Mouse (Mus musculus): ENCODE results near the gene Spsb3. TPM values are rescaled to one million over a fixed set of nuclear protein-coding genes. Genes with fewer than 3 reads are reported as not detected.

Spsb3 gene
- polyA plus RNA-seq, 1 experiment from 2014 or later: 78.3 TPM

Other genes starting within 250 kb of the Spsb3 start
- gene Slc9a3r2, start 236.3 kb upstream of the Spsb3 start, polyA plus RNA-seq (2014; fragmentation: Nextera tagmentation; extraction: Ambion mirVana): 22.4 and 31.3 TPM in 2 replicates
- gene Npw, start 228.2 kb upstream of the Spsb3 start, polyA plus RNA-seq (2014; fragmentation: Nextera tagmentation; extraction: Ambion mirVana): not detected in 2 replicates
- gene Zfp598, start 217.0 kb upstream of the Spsb3 start, polyA plus RNA-seq (2014; fragmentation: Nextera tagmentation; extraction: Ambion mirVana): 14.9 and 19.7 TPM in 2 replicates
- 105 and 136 TPM in 2 replicates for gene Syngr3, start 196.7 kb upstream of the Spsb3 start, polyA plus RNA-seq (2014; fragmentation: Nextera tagmentation; extraction: Ambion mirVana)
- gene Gfer, start 190.5 kb upstream of the Spsb3 start, polyA plus RNA-seq (2014; fragmentation: Nextera tagmentation; extraction: Ambion mirVana): 36.5 and 37.7 TPM in 2 replicates
- 2.2 and 2.4 TPM in 2 replicates for gene Noxo1, start 190.4 kb upstream of the Spsb3 start, polyA plus RNA-seq (2014; fragmentation: Nextera tagmentation; extraction: Ambion mirVana)
- gene Tbl3, start 179.0 kb upstream of the Spsb3 start, polyA plus RNA-seq (2014; fragmentation: Nextera tagmentation; extraction: Ambion mirVana): 85.3 and 86.1 TPM in 2 replicates
- gene Rnf151, start 168.6 kb upstream of the Spsb3 start, polyA plus RNA-seq (2014; fragmentation: Nextera tagmentation; extraction: Ambion mirVana): not detected in 2 replicates
- 888 and 1,063 TPM in 2 replicates for gene Rps2, start 168.5 kb upstream of the Spsb3 start, polyA plus RNA-seq (2014; fragmentation: Nextera tagmentation; extraction: Ambion mirVana)
- gene Ndufb10, start 162.2 kb upstream of the Spsb3 start, polyA plus RNA-seq (2014; fragmentation: Nextera tagmentation; extraction: Ambion mirVana): 301 and 312 TPM in 2 replicates
- gene Rpl3l, start 158.8 kb upstream of the Spsb3 start, polyA plus RNA-seq (2014; fragmentation: Nextera tagmentation; extraction: Ambion mirVana): not detected in 2 replicates
- 25.3 TPM in 2 replicates for gene Msrb1, start 150.0 kb upstream of the Spsb3 start, polyA plus RNA-seq (2014; fragmentation: Nextera tagmentation; extraction: Ambion mirVana)
- 0.20 TPM in 1 of 2 replicates, not detected in the other for gene Hs3st6, start 133.7 kb upstream of the Spsb3 start, polyA plus RNA-seq (2014; fragmentation: Nextera tagmentation; extraction: Ambion mirVana)
- not detected in 2 replicates for gene Meiob, start 82.4 kb upstream of the Spsb3 start, polyA plus RNA-seq (2014; fragmentation: Nextera tagmentation; extraction: Ambion mirVana)
- 49.7 and 52.8 TPM in 2 replicates for gene Hagh, start 46.5 kb upstream of the Spsb3 start, polyA plus RNA-seq (2014; fragmentation: Nextera tagmentation; extraction: Ambion mirVana)
- 18.4 and 19.2 TPM in 2 replicates for gene Fahd1, start 36.3 kb upstream of the Spsb3 start, polyA plus RNA-seq (2014; fragmentation: Nextera tagmentation; extraction: Ambion mirVana)
- 0.17 and 0.25 TPM in 2 replicates for gene Igfals, start 20.6 kb upstream of the Spsb3 start, polyA plus RNA-seq (2014; fragmentation: Nextera tagmentation; extraction: Ambion mirVana)
- 89.6 and 96.1 TPM in 2 replicates for gene Nubp2, start 294 bp upstream of the Spsb3 start, polyA plus RNA-seq (2014; fragmentation: Nextera tagmentation; extraction: Ambion mirVana)
- 18.2 and 23.3 TPM in 2 replicates for gene Eme2, start 8.4 kb downstream of the Spsb3 start, polyA plus RNA-seq (2014; fragmentation: Nextera tagmentation; extraction: Ambion mirVana)
- 73.5 and 78.4 TPM in 2 replicates for gene Mrps34, start 8.5 kb downstream of the Spsb3 start, polyA plus RNA-seq (2014; fragmentation: Nextera tagmentation; extraction: Ambion mirVana)
- 79.7 and 93.4 TPM in 2 replicates for gene Nme3, start 9.9 kb downstream of the Spsb3 start, polyA plus RNA-seq (2014; fragmentation: Nextera tagmentation; extraction: Ambion mirVana)
- gene Mapk8ip3, start 50.3 kb downstream of the Spsb3 start, polyA plus RNA-seq (2014; fragmentation: Nextera tagmentation; extraction: Ambion mirVana): 49.9 and 76.1 TPM in 2 replicates
- 73.4 and 81.1 TPM in 2 replicates for gene Jpt2, start 74.0 kb downstream of the Spsb3 start, polyA plus RNA-seq (2014; fragmentation: Nextera tagmentation; extraction: Ambion mirVana)
- 5.4 and 7.5 TPM in 2 replicates for gene Cramp1l, start 129.1 kb downstream of the Spsb3 start, polyA plus RNA-seq (2014; fragmentation: Nextera tagmentation; extraction: Ambion mirVana)
- gene Ift140, start 129.4 kb downstream of the Spsb3 start, polyA plus RNA-seq (2014; fragmentation: Nextera tagmentation; extraction: Ambion mirVana): 16.1 and 20.4 TPM in 2 replicates
- 11.8 and 13.6 TPM in 2 replicates for gene Tmem204, start 196.9 kb downstream of the Spsb3 start, polyA plus RNA-seq (2014; fragmentation: Nextera tagmentation; extraction: Ambion mirVana)
- 27.3 and 40.0 TPM in 2 replicates for gene Telo2, start 229.3 kb downstream of the Spsb3 start, polyA plus RNA-seq (2014; fragmentation: Nextera tagmentation; extraction: Ambion mirVana)
- gene Ptx4, start 234.1 kb downstream of the Spsb3 start, polyA plus RNA-seq (2014; fragmentation: Nextera tagmentation; extraction: Ambion mirVana): 0.17 TPM in 1 of 2 replicates, not detected in the other
- 18.9 and 25.0 TPM in 2 replicates for gene Clcn7, start 246.7 kb downstream of the Spsb3 start, polyA plus RNA-seq (2014; fragmentation: Nextera tagmentation; extraction: Ambion mirVana)

All from forebrain, embryonic 14.5 days (tissue).